Mouse (Mus musculus): ENCODE results near the gene Galk1.

Gene Galk1

GRCm38 (mm10) chr11:116011529-116012261 lies 824 bp downstream of the Galk1 start:
- peak; percentile 46 for DNase-seq (ENCODE audit: extremely low spot score)

- no peak for DNase-seq (ENCODE audit: extremely low spot score)
These were observed 1.6 kb downstream of the Galk1 start for GRCm38 (mm10) chr11:116010948-116011347.

GRCm38 (mm10) chr11:116010146-116010545 lies 2.4 kb downstream of the Galk1 start:
- DNase-seq (ENCODE audit: extremely low spot score): no peak

- no peak for DNase-seq (ENCODE audit: extremely low spot score)
These were observed 2.9 kb downstream of the Galk1 start for GRCm38 (mm10) chr11:116009661-116010060.

GRCm38 (mm10) chr11:116008832-116009375 lies 3.6 kb downstream of the Galk1 start:
- DNase-seq (ENCODE audit: extremely low spot score): no peak

- no peak for DNase-seq (ENCODE audit: extremely low spot score)
These were observed 4.1 kb downstream of the Galk1 start for GRCm38 (mm10) chr11:116008411-116008810.

GRCm38 (mm10) chr11:116007095-116007850 lies 5.2 kb downstream of the Galk1 start:
- no peak for DNase-seq (ENCODE audit: extremely low spot score)

GRCm38 (mm10) chr11:116005701-116006419 lies 6.7 kb downstream of the Galk1 start:
- DNase-seq (ENCODE audit: extremely low spot score): no peak

GRCm38 (mm10) chr11:116004840-116005700 lies 7.4 kb downstream of the Galk1 start:
- DNase-seq (ENCODE audit: extremely low spot score): peak; percentile 90

GRCm38 (mm10) chr11:116004186-116004823 lies 8.2 kb downstream of the Galk1 start:
- DNase-seq (ENCODE audit: extremely low spot score): no peak

GRCm38 (mm10) chr11:116002894-116003293 lies 9.6 kb downstream of the Galk1 start:
- no peak for DNase-seq (ENCODE audit: extremely low spot score)

- no peak for DNase-seq (ENCODE audit: extremely low spot score)
These were observed 10.8 kb downstream of the Galk1 start for GRCm38 (mm10) chr11:116001725-116002124.

GRCm38 (mm10) chr11:116000607-116001006 lies 11.9 kb downstream of the Galk1 start:
- peak; percentile 22 for DNase-seq (ENCODE audit: extremely low spot score)

- DNase-seq (ENCODE audit: extremely low spot score): peak; percentile 61
These were observed 12.9 kb downstream of the Galk1 start for GRCm38 (mm10) chr11:115999538-116000143.

- DNase-seq (ENCODE audit: extremely low spot score): no peak
These were observed 13.5 kb downstream of the Galk1 start for GRCm38 (mm10) chr11:115999027-115999426.

GRCm38 (mm10) chr11:115997662-115998061 lies 14.9 kb downstream of the Galk1 start:
- DNase-seq (ENCODE audit: extremely low spot score): no peak

GRCm38 (mm10) chr11:115997047-115997446 lies 15.5 kb downstream of the Galk1 start:
- no peak for DNase-seq (ENCODE audit: extremely low spot score)

- no peak for DNase-seq (ENCODE audit: extremely low spot score)
These were observed 17.3 kb downstream of the Galk1 start for GRCm38 (mm10) chr11:115995256-115995655.

GRCm38 (mm10) chr11:115992098-115992497 lies 20.4 kb downstream of the Galk1 start:
- no peak for DNase-seq (ENCODE audit: extremely low spot score)

- DNase-seq (ENCODE audit: extremely low spot score): no peak
These were observed 22.8 kb downstream of the Galk1 start for GRCm38 (mm10) chr11:115989686-115990085.
